Mouse (Mus musculus) spleen, adult 2 months (tissue): Measurements from ENCODE around the gene Sfrp2. TPM values are rescaled to one million over a fixed set of nuclear protein-coding genes. Genes with fewer than 3 reads are reported as not detected.

Experiments used
- DNase-seq, 2 experiments: peaks; one replicate each; pipeline versions ENCODE4 v3.0.0 to v3.0.0-alpha.2; 2012 to 2021; ENCODE audit warnings: low spot score in 2 of 2, low read depth in 1 of 2
- H3K27ac ChIP-seq: fragments of 200-500 bp; 2 replicates; pipeline ENCODE4 v1.5.1; 2012; ENCODE audit warnings: low read length, inconsistent platforms; ENCODE audit not compliant: insufficient read depth
- H3K27me3 ChIP-seq: fragments of 200-500 bp; 2 replicates; pipeline ENCODE4 v1.6.1; 2012; ENCODE audit warnings: mild to moderate bottlenecking, moderate library complexity, low read length, inconsistent platforms; ENCODE audit not compliant: control insufficient read depth, insufficient read depth
- H3K36me3 ChIP-seq: fragments of 200-500 bp; 2 replicates; pipeline ENCODE4 v1.6.1; 2012; ENCODE audit warnings: mild to moderate bottlenecking, low read length, inconsistent platforms; ENCODE audit not compliant: control insufficient read depth, insufficient read depth
- H3K4me1 ChIP-seq: fragments of 200-500 bp; 2 replicates; pipeline ENCODE4 v1.6.1; 2011; ENCODE audit warnings: inconsistent platforms; ENCODE audit not compliant: control insufficient read depth, insufficient read depth, insufficient read length
- H3K4me3 ChIP-seq: fragments of 200-500 bp; 2 replicates; pipeline ENCODE4 v1.5.1; 2011; ENCODE audit warnings: mild to moderate bottlenecking, inconsistent platforms; ENCODE audit not compliant: insufficient read depth, insufficient read length; ENCODE audit errors: extremely low read depth
- CTCF ChIP-seq: fragments of 200-500 bp; IDR thresholded peaks from 2 replicates; pipeline ENCODE4 v1.5.1; 2011; ENCODE audit warnings: mild to moderate bottlenecking, inconsistent platforms; ENCODE audit not compliant: insufficient read depth, insufficient read length, insufficient replicate concordance; ENCODE audit errors: extremely low read depth
- POLR2A ChIP-seq: fragments of 200-500 bp; IDR thresholded peaks from 2 replicates; pipeline ENCODE4 v1.6.1; 2011; ENCODE audit warnings: low read depth, low read length, inconsistent platforms
- WGBS: fragments of 180-500 bp; shearing (Covaris S2); methylation state at CpG from one replicate; pipeline ENCODE4 v1.1.7; 2018; 5-methylcytosine and 5-hydroxymethylcytosine counted together
- polyA plus RNA-seq: library from polyadenylated mRNA; depleted of rRNA; stranded (reverse); fragments of >200 nt; gene quantifications from 2 replicates; pipeline ENCODE4 v1.2.3, GENCODE M21; 2012

The Sfrp2 gene
- polyA plus RNA-seq, 1 experiment = 0.77 TPM

GRCm38 (mm10) chr3:83771160-83771869 is 5.2 kb downstream of the Sfrp2 start:
- no peak overlapping the region for H3K4me3 ChIP-seq
- no peak for TF ChIP-seq CTCF
- no peak for TF ChIP-seq POLR2A
- no peaks in the 10 kb centered on the region for H3K36me3 ChIP-seq
- peaks cover 4% of the 10 kb centered on the region for H3K4me1 ChIP-seq
- DNase-seq = no peak
- peaks cover 6% of the 10 kb centered on the region for H3K27me3 ChIP-seq
- no peak overlapping the region for H3K27ac ChIP-seq
- 90% methylated on average over 10 of the region's 10 CpGs for WGBS

GRCm38 (mm10) chr3:83773281-83773680 is 7.2 kb downstream of the Sfrp2 start:
- TF ChIP-seq CTCF (no peak), POLR2A (no peak)
- H3K4me3 ChIP-seq = no peak overlapping the region

DNA sequence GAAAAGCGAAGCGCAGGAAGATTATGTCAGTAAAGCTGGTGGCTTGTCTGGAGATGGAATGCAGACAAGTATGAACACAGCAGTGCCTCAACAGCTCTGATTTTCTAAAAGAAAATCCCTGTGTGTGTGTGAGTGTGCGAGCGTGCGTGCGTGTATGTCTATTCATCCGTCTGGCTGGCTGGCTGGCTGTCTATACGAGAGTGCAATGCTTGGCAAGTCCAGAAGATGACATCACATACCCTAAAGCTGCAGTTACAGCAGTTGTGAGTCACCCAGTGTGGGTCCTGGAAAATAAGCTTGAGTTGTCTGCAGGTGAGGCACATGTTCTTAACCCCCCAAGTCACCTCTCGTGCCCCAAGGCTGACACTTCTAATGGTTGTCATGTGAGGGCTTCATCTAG is 9.3 kb downstream of the Sfrp2 start:
- Histone ChIP-seq H3K27ac (no peak overlapping the region), H3K36me3 (no peaks in the 10 kb centered on the region), H3K27me3 (no peaks in the 10 kb centered on the region), H3K4me1 (no peaks in the 10 kb centered on the region), H3K4me3 (no peak overlapping the region)
- TF ChIP-seq CTCF (no peak), POLR2A (no peak)
- no peak for DNase-seq
- 95% methylated on average over 9 of the region's 9 CpGs for WGBS

More at GRCm38 (mm10) chr3:83773281-83773680, 7.2 kb downstream of the Sfrp2 start:
- no peak overlapping the region for H3K27ac ChIP-seq
- no peaks in the 10 kb centered on the region for H3K4me1 ChIP-seq
- no peaks in the 10 kb centered on the region for H3K36me3 ChIP-seq
- DNase-seq = no peak
- WGBS = 95% methylated on average over 18 of the region's 18 CpGs
- H3K27me3 ChIP-seq = 0 out of 2 replicates have a peak, but pooled peaks cover 3% of the 10 kb centered on the region

- no peak for DNase-seq
- no peaks in the 10 kb centered on the region for H3K27me3 ChIP-seq
- no peaks in the 10 kb centered on the region for H3K36me3 ChIP-seq
- no peak for TF ChIP-seq CTCF
- no peak overlapping the region for H3K27ac ChIP-seq
- 88% methylated on average over 10 of the region's 10 CpGs for WGBS
- no peak overlapping the region for H3K4me3 ChIP-seq
- no peaks in the 10 kb centered on the region for H3K4me1 ChIP-seq
Measured at GRCm38 (mm10) chr3:83781460-83782222, 15.5 kb downstream of the Sfrp2 start.

- no peak for DNase-seq
- TF ChIP-seq POLR2A = no peak
- TF ChIP-seq CTCF = no peak
- no peak overlapping the region for H3K27ac ChIP-seq
- no peaks in the 10 kb centered on the region for H3K27me3 ChIP-seq
- H3K4me1 ChIP-seq = no peaks in the 10 kb centered on the region; the same call in 1 of the 2 replicates
- 42% methylated on average over 11 of the region's 11 CpGs for WGBS
- H3K4me3 ChIP-seq = no peak overlapping the region
- no peaks in the 10 kb centered on the region for H3K36me3 ChIP-seq
Measured at GRCm38 (mm10) chr3:83783716-83784469, 17.8 kb downstream of the Sfrp2 start.

DNA sequence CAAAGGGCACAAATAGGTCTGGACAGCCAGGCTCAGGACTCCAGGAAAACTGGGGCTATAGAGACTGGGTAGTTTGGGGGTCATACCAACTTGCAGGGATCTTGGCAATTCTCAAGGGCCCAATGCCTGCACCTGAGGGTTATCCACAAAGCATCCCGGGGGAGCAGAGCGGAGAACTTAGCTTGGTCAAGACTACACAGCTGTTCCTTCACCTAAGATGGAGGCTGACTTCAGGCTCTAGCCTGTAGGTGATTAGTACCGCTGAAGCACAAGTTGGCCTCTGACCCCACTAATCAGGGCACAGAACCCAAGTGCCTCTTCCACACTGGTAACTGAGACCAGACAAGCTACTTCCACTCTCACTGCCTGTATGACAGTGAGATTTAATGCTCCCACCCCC is 18.6 kb downstream of the Sfrp2 start:
- Histone ChIP-seq H3K4me3 (no peak overlapping the region), H3K36me3 (no peaks in the 10 kb centered on the region), H3K27me3 (peaks cover 2% of the 10 kb centered on the region; the same call in 1 of the 2 replicates), H3K4me1 (peaks cover 3% of the 10 kb centered on the region), H3K27ac (no peak overlapping the region)
- no peak for DNase-seq
- WGBS = 90% methylated on average over 3 of the region's 3 CpGs
- TF ChIP-seq POLR2A (no peak), CTCF (no peak)
